Mouse (Mus musculus) lung, postnatal 0 days (tissue): ENCODE data around the gene Gm20715. TPM values are rescaled to one million over a fixed set of nuclear protein-coding genes. Genes with fewer than 3 reads are reported as not detected.
"Not testable (repeated sequence)": the region's sequence is repeated elsewhere in the genome, so short reads cannot be mapped to it uniquely, and the experiment has no call there.

Experiments
- ATAC-seq: fragments of 200-750 bp; cut with Nextera tagmentation; 2 replicates; pipeline ENCODE4 v1.8.0; 2017; ENCODE audit warnings: moderate library complexity
- DNase-seq: peaks from one replicate; pipeline ENCODE4 v3.0.0-alpha.2; 2016; ENCODE audit warnings: low spot score
- H3K27ac ChIP-seq: fragments of 300-500 bp; sonication (generic); 2 replicates; pipeline ENCODE4 v1.5.1; 2014; ENCODE audit warnings: antibody characterized with exemption, mild to moderate bottlenecking, low read length, mixed read lengths
- H3K27me3 ChIP-seq: fragments of 300-500 bp; sonication (generic); replicated peaks from 2 replicates; pipeline ENCODE4 v1.6.1; 2014; ENCODE audit warnings: low read length, mixed read lengths; ENCODE audit not compliant: insufficient read depth
- H3K36me3 ChIP-seq: fragments of 300-500 bp; sonication (generic); 2 replicates; pipeline ENCODE4 v1.6.1; 2014; ENCODE audit warnings: low read length, mixed read lengths; ENCODE audit not compliant: insufficient read depth
- H3K4me1 ChIP-seq: fragments of 300-500 bp; sonication (generic); 2 replicates; pipeline ENCODE4 v1.6.1; 2014; ENCODE audit warnings: antibody characterized with exemption, low read depth, low read length, mixed read lengths; ENCODE audit not compliant: insufficient read depth
- H3K4me2 ChIP-seq: fragments of 300-500 bp; sonication (generic); replicated peaks from 2 replicates; pipeline ENCODE4 v1.6.1; 2014; ENCODE audit warnings: low read depth, mild to moderate bottlenecking, low read length, moderate library complexity, mixed read lengths
- H3K4me3 ChIP-seq: fragments of 300-500 bp; sonication (generic); 2 replicates; pipeline ENCODE4 v1.5.1; 2014; ENCODE audit warnings: low read depth, low read length
- H3K9ac ChIP-seq: fragments of 300-500 bp; sonication (generic); replicated peaks from 2 replicates; pipeline ENCODE4 v1.6.1; 2014; ENCODE audit warnings: low read depth, mild to moderate bottlenecking
- H3K9me3 ChIP-seq: fragments of 300-500 bp; sonication (generic); 2 replicates; pipeline ENCODE4 v1.6.1; 2016; ENCODE audit warnings: low read length, mixed read lengths
- CTCF ChIP-seq: IDR thresholded peaks from 2 replicates; pipeline ENCODE4 v1.5.1; 2016; ENCODE audit warnings: antibody characterized with exemption, mild to moderate bottlenecking
- EP300 ChIP-seq: IDR thresholded peaks from 2 replicates; pipeline ENCODE4 v1.6.1; 2016; ENCODE audit warnings: antibody characterized with exemption, mild to moderate bottlenecking, control low read depth
- WGBS: fragments of 180-500 bp; shearing (Covaris S2); extraction: QIAGEN DNeasy Blood & Tissue Kit; methylation state at CpG from one replicate; pipeline ENCODE4 v1.1.7; 2014; 5-methylcytosine and 5-hydroxymethylcytosine counted together
- polyA plus RNA-seq: library from polyadenylated mRNA; unstranded; fragments of >200 nt; fragmentation: Nextera tagmentation; extraction: Ambion mirVana; gene quantifications from 2 replicates; pipeline ENCODE4 v1.2.1, GENCODE M21; 2015

The Gm20715 gene
- polyA plus RNA-seq, 1 experiment from 2014 or later = not detected

DNA sequence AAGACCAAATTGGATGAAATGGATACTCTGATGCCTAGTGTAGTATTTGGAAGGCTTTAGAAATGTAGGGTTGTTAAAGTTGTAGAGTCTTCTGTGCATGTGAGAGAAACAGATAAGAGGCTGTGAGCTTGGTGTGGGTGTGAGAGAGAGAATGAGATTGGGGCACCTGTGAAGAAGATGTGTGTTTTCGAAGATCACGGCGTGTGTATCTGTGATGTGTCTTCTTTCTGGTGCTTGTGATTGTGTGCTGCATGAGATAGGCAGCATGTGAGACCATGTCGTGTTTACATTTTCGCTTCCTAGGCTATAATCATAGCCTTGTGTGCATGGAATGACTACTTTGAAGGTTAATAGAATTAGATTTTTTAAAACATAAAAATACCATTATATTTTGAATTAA is 42.9 kb upstream of the Gm20715 start:
- no peak for ATAC-seq

DNA sequence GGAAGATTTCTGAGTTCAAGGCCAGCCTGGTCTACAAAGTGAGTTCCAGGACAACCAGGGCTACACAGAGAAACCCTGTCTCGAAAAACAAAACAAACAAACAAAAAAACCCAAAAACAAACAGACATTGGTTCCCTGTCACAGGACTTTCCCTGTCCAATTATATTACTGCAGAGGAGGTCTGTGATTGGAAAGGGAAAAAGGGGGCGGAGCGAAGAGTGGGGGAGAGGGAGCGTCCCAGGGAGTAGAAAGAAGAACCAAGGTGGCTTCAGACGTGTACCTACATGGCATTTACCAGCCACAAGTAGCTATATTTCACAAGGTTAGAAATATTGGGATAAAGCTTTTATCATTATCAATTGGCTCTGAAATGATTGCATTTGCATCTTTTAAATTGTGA is 41.9 kb upstream of the Gm20715 start:
- not testable (repeated sequence) for H3K4me2 ChIP-seq, H3K9me3 ChIP-seq, H3K4me1 ChIP-seq, ATAC-seq, H3K27ac ChIP-seq, H3K9ac ChIP-seq, H3K27me3 ChIP-seq, H3K36me3 ChIP-seq, H3K4me3 ChIP-seq, DNase-seq
- 73% methylated on average over 5 of the region's 5 CpGs for WGBS

More for the DNA sequence above, 42.9 kb upstream of the Gm20715 start:
- no peak overlapping the region for H3K4me2 ChIP-seq
- H3K4me3 ChIP-seq = no peak overlapping the region
- no peak for DNase-seq
- WGBS = 91% methylated on average over 5 of the region's 5 CpGs
- no peak overlapping the region for H3K9ac ChIP-seq
- no peak overlapping the region for H3K27ac ChIP-seq
- H3K27me3 ChIP-seq = no peaks in the 10 kb centered on the region
- H3K4me1 ChIP-seq = peaks cover 5% of the 10 kb centered on the region; the same call in 1 of the 2 replicates
- H3K9me3 ChIP-seq = no peaks in the 10 kb centered on the region
- TF ChIP-seq EP300 (no peak), CTCF (no peak)
- no peaks in the 10 kb centered on the region for H3K36me3 ChIP-seq

DNA sequence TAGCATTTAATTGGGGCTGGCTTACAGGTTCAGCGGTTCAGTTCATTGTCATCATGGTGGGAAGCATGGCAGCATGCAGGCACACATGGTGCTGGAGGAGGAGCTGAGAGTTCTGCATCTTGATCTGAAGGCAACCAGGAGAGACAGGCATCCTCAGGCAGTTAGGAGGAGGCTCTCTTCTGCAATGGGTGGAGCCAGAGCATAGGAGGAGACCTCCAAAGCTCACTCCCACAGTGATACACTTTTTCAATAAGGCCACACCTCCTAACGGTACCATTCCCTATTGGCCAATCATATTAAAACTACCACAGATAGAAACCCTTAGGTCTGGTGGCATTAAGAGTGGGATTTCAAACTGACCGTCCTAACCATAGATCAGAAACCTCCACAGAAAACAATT is 40.6 kb upstream of the Gm20715 start:
- Histone ChIP-seq H3K9ac (no peak overlapping the region), H3K36me3 (0 out of 2 replicates have a peak, but pooled peaks cover 8% of the 10 kb centered on the region), H3K4me2 (no peak overlapping the region), H3K9me3 (no peaks in the 10 kb centered on the region), H3K4me1 (no peaks in the 10 kb centered on the region), H3K27ac (no peak overlapping the region), H3K27me3 (no peaks in the 10 kb centered on the region), H3K4me3 (no peak overlapping the region)
- DNase-seq (no peak), ATAC-seq (no peak)
- TF ChIP-seq EP300 = no peak
- TF ChIP-seq CTCF = no peak
- WGBS = 85% methylated on average over 3 of the region's 3 CpGs

DNA sequence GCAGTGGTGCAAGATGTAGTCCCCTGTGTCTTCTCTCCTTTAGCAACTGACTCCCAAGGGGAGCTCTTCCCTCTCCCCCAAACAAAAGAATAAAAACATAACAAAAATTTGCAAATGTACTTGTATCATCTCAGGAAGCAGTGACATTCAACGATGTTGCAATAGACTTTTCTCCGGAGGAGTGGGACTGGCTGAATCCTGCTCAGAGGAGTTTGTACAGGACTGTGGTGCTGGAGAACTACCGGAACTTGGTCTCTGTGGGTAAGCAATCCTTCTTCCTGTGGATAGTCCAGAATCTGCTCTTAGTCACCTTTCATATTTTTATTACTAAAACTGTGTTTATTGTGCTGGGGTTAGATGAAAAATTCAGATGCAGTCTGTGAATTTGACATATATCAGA is 37.1 kb upstream of the Gm20715 start:
- no peak overlapping the region for H3K27ac ChIP-seq
- no peak overlapping the region for H3K4me3 ChIP-seq
- H3K9ac ChIP-seq = no peak overlapping the region
- 78% methylated on average over 3 of the region's 3 CpGs for WGBS
- TF ChIP-seq CTCF (no peak), EP300 (no peak)
- no peak for DNase-seq
- no peaks in the 10 kb centered on the region for H3K9me3 ChIP-seq
- no peaks in the 10 kb centered on the region for H3K4me1 ChIP-seq
- 0 out of 2 replicates have a peak, but pooled peaks cover 8% of the 10 kb centered on the region for H3K36me3 ChIP-seq
- H3K4me2 ChIP-seq = no peak overlapping the region
- no peak for ATAC-seq
- no peaks in the 10 kb centered on the region for H3K27me3 ChIP-seq

DNA sequence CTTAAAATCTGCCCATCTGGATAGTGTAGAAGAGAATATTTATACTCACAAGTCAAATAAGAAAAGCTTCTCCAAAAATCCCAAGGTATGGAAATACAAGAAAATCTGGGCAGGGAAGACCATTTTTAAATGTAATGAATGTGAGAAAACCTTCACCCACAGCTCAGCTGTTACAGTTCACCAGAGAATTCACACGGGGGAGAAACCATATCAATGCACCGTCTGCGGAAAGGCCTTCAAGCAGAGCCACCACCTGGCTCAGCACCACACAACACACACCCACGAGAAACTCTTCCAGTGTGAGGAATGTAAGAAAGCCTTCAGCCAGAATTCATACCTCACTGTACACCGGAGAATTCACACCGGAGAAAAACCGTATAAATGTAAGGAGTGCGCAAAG is 31.6 kb upstream of the Gm20715 start:
- 80% methylated on average over 8 of the region's 8 CpGs for WGBS
- DNase-seq = no peak
- Histone ChIP-seq H3K9me3 (no peaks in the 10 kb centered on the region), H3K4me1 (no peaks in the 10 kb centered on the region), H3K36me3 (no peaks in the 10 kb centered on the region), H3K4me3 (no peak overlapping the region), H3K4me2 (no peak overlapping the region), H3K27me3 (no peaks in the 10 kb centered on the region), H3K27ac (no peak overlapping the region), H3K9ac (no peak overlapping the region)
- TF ChIP-seq EP300 = no peak
- no peak for TF ChIP-seq CTCF
- ATAC-seq = no peak

DNA sequence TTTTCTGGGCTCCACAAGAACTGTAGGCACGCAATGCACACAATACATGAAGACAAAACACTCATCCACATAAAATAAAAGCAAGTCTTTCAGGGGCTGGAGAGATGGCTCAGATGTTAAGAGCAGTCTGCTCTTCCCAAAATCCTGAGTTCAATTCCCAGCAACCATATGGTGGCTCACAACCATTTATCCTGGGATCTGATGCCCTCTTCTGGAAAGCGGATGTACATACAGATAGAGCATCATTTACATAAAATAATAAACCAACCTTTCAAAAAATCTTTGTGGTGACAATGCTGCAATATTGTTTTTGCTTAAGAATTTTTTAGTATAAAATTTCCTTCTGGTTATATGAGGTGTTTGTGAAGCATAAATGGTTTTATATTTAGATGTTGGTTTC is 28.6 kb upstream of the Gm20715 start:
- Histone ChIP-seq H3K27me3 (no peaks in the 10 kb centered on the region), H3K9ac (no peak overlapping the region), H3K9me3 (no peaks in the 10 kb centered on the region), H3K27ac (no peak overlapping the region), H3K36me3 (no peaks in the 10 kb centered on the region), H3K4me3 (no peak overlapping the region), H3K4me2 (no peak overlapping the region), H3K4me1 (peaks cover 4% of the 10 kb centered on the region; the same call in 1 of the 2 replicates)
- no peak for TF ChIP-seq EP300
- TF ChIP-seq CTCF = peak; percentile 20; the same call in 1 of the 2 replicates
- no peak for ATAC-seq
- 79% methylated on average over 2 of the region's 2 CpGs for WGBS
- no peak for DNase-seq

DNA sequence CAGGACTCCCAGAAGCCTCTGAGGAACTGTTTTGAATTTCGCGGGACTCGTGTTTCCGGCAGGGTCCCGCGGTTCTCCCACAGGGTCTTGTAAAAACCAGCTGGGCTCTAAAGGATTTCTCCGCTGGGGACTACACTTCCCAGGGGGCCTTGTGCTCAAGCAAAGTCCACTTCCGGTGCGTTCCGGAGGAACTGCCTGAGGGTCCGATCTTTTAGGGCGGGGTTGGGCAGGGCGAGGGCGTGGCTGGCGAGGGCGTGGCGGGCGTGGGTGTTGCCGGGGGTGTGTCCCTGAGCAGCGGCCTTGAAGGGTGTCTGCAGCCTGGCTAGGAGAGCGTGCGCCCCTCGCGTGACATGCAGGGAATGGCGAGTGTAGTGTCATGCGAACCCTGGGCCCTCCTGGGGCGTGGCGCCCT is 27.0 kb upstream of the Gm20715 start, which contains the start of gene Zfp28:
Zfp28 (plus strand) TSS at position 252 of the 412 bp plus-strand sequence.
- Histone ChIP-seq H3K27ac (peak within 1 kb of the TSS; percentile 21; the same call in 1 of the 2 replicates), H3K36me3 (no peaks in the 10 kb centered on the region), H3K9ac (peak within 1 kb of the TSS; percentile 39; the same call in 1 of the 2 replicates), H3K9me3 (no peaks in the 10 kb centered on the region), H3K4me3 (peak within 1 kb of the TSS; percentile 52), H3K27me3 (no peaks in the 10 kb centered on the region), H3K4me2 (peak within 1 kb of the TSS; percentile 76), H3K4me1 (peaks cover 4% of the 10 kb centered on the region; the same call in 1 of the 2 replicates)
- 0% methylated on average over 27 of the region's 28 CpGs for WGBS
- DNase-seq (peak; percentile 97), ATAC-seq (peak; percentile 98)
- TF ChIP-seq EP300 (no peak), CTCF (peak; percentile 68)
